Mouse (Mus musculus) liver, adult 2 months (tissue): ENCODE results near the gene Ice2. TPM values are rescaled to one million over a fixed set of nuclear protein-coding genes. Genes with fewer than 3 reads are reported as not detected.

Experiments used
- DNase-seq: peaks from one replicate; pipeline ENCODE4 v3.0.0-alpha.2; 2011; ENCODE audit warnings: low read depth, low spot score; ENCODE audit errors: extremely low read depth
- H3K27ac ChIP-seq: fragments of 200-500 bp; replicated peaks from 2 replicates; pipeline ENCODE4 v1.5.1; 2012; ENCODE audit warnings: low read depth, mild to moderate bottlenecking, control low read depth, inconsistent platforms, low read length; ENCODE audit not compliant: insufficient read depth
- H3K27me3 ChIP-seq: fragments of 200-500 bp; 2 replicates; pipeline ENCODE4 v1.6.1; 2012; ENCODE audit warnings: mild to moderate bottlenecking, moderate library complexity, low read length, inconsistent platforms; ENCODE audit not compliant: control insufficient read depth, insufficient read depth
- H3K36me3 ChIP-seq: fragments of 200-500 bp; 2 replicates; pipeline ENCODE4 v1.6.1; 2012; ENCODE audit warnings: low read length, inconsistent platforms; ENCODE audit not compliant: control insufficient read depth, insufficient read depth
- H3K4me1 ChIP-seq: fragments of 200-500 bp; 2 replicates; pipeline ENCODE4 v1.6.1; 2011; ENCODE audit warnings: low read length; ENCODE audit not compliant: control insufficient read depth, insufficient read depth
- H3K4me3 ChIP-seq: fragments of 200-500 bp; 2 replicates; pipeline ENCODE4 v1.5.1; 2011; ENCODE audit warnings: low read depth, mild to moderate bottlenecking, control low read depth, low read length, moderate library complexity; ENCODE audit not compliant: insufficient read depth
- H3K79me2 ChIP-seq: fragments of 200-500 bp; 2 replicates; pipeline ENCODE4 v1.6.1; 2012; ENCODE audit warnings: inconsistent platforms, mild to moderate bottlenecking, low read length, moderate library complexity; ENCODE audit not compliant: control insufficient read depth, insufficient read depth
- H3K9ac ChIP-seq: fragments of 200-500 bp; 2 replicates; pipeline ENCODE4 v1.6.1; 2012; ENCODE audit warnings: low read depth, mild to moderate bottlenecking, control low read depth, inconsistent platforms, low read length
- CTCF ChIP-seq: fragments of 200-500 bp; IDR thresholded peaks from 2 replicates; pipeline ENCODE4 v1.5.1; 2011; ENCODE audit warnings: low read depth, low read length, control low read depth
- POLR2A ChIP-seq: fragments of 200-500 bp; IDR thresholded peaks from 2 replicates; pipeline ENCODE4 v1.6.1; 2011; ENCODE audit warnings: low read length, control low read depth; ENCODE audit not compliant: insufficient read depth; ENCODE audit errors: extremely low read depth
- WGBS: fragments of 180-500 bp; shearing (Covaris S2); methylation state at CpG from one replicate; pipeline ENCODE4 v1.1.7; 2018; 5-methylcytosine and 5-hydroxymethylcytosine counted together
- polyA plus RNA-seq: library from polyadenylated mRNA; depleted of rRNA; stranded (reverse); fragments of >200 nt; gene quantifications from 2 replicates; pipeline ENCODE4 v1.2.3, GENCODE M21; 2012
- total RNA-seq: library from RNA; depleted of rRNA; stranded (reverse); fragments of >200 nt; gene quantifications from 2 replicates; pipeline ENCODE4 v1.2.3, GENCODE M21; 2014

Gene Ice2
- total and polyA plus RNA-seq, 2 experiments: 2.0 to 12.3 TPM

- H3K4me1 ChIP-seq: peaks cover 7% of the 10 kb centered on the region
- H3K9ac ChIP-seq: no peak overlapping the region
- H3K27ac ChIP-seq: no peak overlapping the region
- H3K27me3 ChIP-seq: no peaks in the 10 kb centered on the region
- 82% methylated on average over 4 of the region's 4 CpGs for WGBS
- H3K4me3 ChIP-seq: no peak overlapping the region
- peak; percentile 44 for DNase-seq
- H3K36me3 ChIP-seq: peaks cover 74% of the 10 kb centered on the region
- TF ChIP-seq POLR2A (no peak), CTCF (0 out of 2 replicates have a peak, but pooled peaks have one; percentile 11)
- H3K79me2 ChIP-seq: no peaks in the 10 kb centered on the region; the same call in 1 of the 2 replicates
Observed at GRCm38 (mm10) chr9:69376982-69377653, 20.6 kb upstream of the Ice2 start.

GRCm38 (mm10) chr9:69377654-69378045 is 20.1 kb upstream of the Ice2 start:
- H3K27me3 ChIP-seq: no peaks in the 10 kb centered on the region
- peaks cover 11% of the 10 kb centered on the region for H3K4me1 ChIP-seq
- no peak for DNase-seq
- TF ChIP-seq CTCF (no peak), POLR2A (no peak)
- WGBS: 71% methylated on average over 3 of the region's 3 CpGs
- H3K79me2 ChIP-seq: no peaks in the 10 kb centered on the region; the same call in 1 of the 2 replicates
- H3K9ac ChIP-seq: no peak overlapping the region
- H3K36me3 ChIP-seq: peaks cover 70% of the 10 kb centered on the region
- H3K4me3 ChIP-seq: no peak overlapping the region
- H3K27ac ChIP-seq: no peak overlapping the region

GRCm38 (mm10) chr9:69380546-69380945 is 17.2 kb upstream of the Ice2 start:
- no peak overlapping the region for H3K4me3 ChIP-seq
- H3K4me1 ChIP-seq: peaks cover 15% of the 10 kb centered on the region
- H3K79me2 ChIP-seq: peaks cover 3% of the 10 kb centered on the region; the same call in 1 of the 2 replicates
- H3K9ac ChIP-seq: no peak overlapping the region
- peaks cover 42% of the 10 kb centered on the region for H3K36me3 ChIP-seq
- no peak for DNase-seq
- WGBS: 11% methylated on average over 1 of the region's 1 CpGs
- H3K27me3 ChIP-seq: no peaks in the 10 kb centered on the region
- TF ChIP-seq POLR2A (no peak), CTCF (no peak)
- no peak overlapping the region for H3K27ac ChIP-seq

- TF ChIP-seq POLR2A (no peak), CTCF (0 out of 2 replicates have a peak, but pooled peaks have one; percentile 3)
- DNase-seq: peak; percentile 81
- 12% methylated on average over 7 of the region's 7 CpGs for WGBS
- peak overlapping the region; percentile 60 for H3K27ac ChIP-seq
- H3K27me3 ChIP-seq: no peaks in the 10 kb centered on the region
- H3K36me3 ChIP-seq: peaks cover 31% of the 10 kb centered on the region
- H3K9ac ChIP-seq: peak overlapping the region; percentile 39; the same call in 1 of the 2 replicates
- H3K79me2 ChIP-seq: peaks cover 3% of the 10 kb centered on the region; the same call in 1 of the 2 replicates
- 0 out of 2 replicates have a peak overlapping the region, but pooled peaks have one; percentile 10 for H3K4me3 ChIP-seq
- peaks cover 15% of the 10 kb centered on the region for H3K4me1 ChIP-seq
Observed at GRCm38 (mm10) chr9:69381741-69382140, 16.0 kb upstream of the Ice2 start.

- H3K4me1 ChIP-seq: peaks cover 15% of the 10 kb centered on the region
- H3K4me3 ChIP-seq: no peak overlapping the region
- peaks cover 3% of the 10 kb centered on the region; the same call in 1 of the 2 replicates for H3K79me2 ChIP-seq
- no peak overlapping the region for H3K9ac ChIP-seq
- TF ChIP-seq POLR2A (no peak), CTCF (no peak)
- peaks cover 9% of the 10 kb centered on the region for H3K36me3 ChIP-seq
- no peak overlapping the region for H3K27ac ChIP-seq
- 94% methylated on average over 17 of the region's 17 CpGs for WGBS
- DNase-seq: no peak
- no peaks in the 10 kb centered on the region for H3K27me3 ChIP-seq
Observed at GRCm38 (mm10) chr9:69384475-69384874, 13.2 kb upstream of the Ice2 start.

GRCm38 (mm10) chr9:69384905-69385304 is 12.8 kb upstream of the Ice2 start:
- Histone ChIP-seq H3K36me3 (peaks cover 6% of the 10 kb centered on the region), H3K9ac (no peak overlapping the region), H3K4me1 (peaks cover 15% of the 10 kb centered on the region), H3K79me2 (peaks cover 3% of the 10 kb centered on the region; the same call in 1 of the 2 replicates), H3K27ac (no peak overlapping the region), H3K4me3 (no peak overlapping the region), H3K27me3 (no peaks in the 10 kb centered on the region)
- TF ChIP-seq POLR2A (no peak), CTCF (no peak)
- WGBS: 72% methylated on average over 1 of the region's 1 CpGs
- DNase-seq: no peak
